Mouse (Mus musculus) heart, adult 2 months (tissue): ENCODE results near the gene Fchsd2. TPM values are rescaled to one million over a fixed set of nuclear protein-coding genes. Genes with fewer than 3 reads are reported as not detected.

Experiments used
- DNase-seq, 2 experiments: peaks; one replicate each; pipeline ENCODE4 v3.0.0; 2021
- H3K27ac ChIP-seq: fragments of 200-600 bp; 2 replicates; pipeline ENCODE4 v1.8.1; 2022
- H3K27me3 ChIP-seq: fragments of 200-500 bp; 2 replicates; pipeline ENCODE4 v1.6.1; 2012; ENCODE audit warnings: mild to moderate bottlenecking, low read length, inconsistent platforms, mixed read lengths; ENCODE audit not compliant: control insufficient read depth, insufficient read depth
- H3K36me3 ChIP-seq: fragments of 200-500 bp; 2 replicates; pipeline ENCODE4 v1.6.1; 2012; ENCODE audit warnings: low read length, inconsistent platforms; ENCODE audit not compliant: control insufficient read depth, insufficient read depth
- H3K4me1 ChIP-seq: fragments of 200-500 bp; 2 replicates; pipeline ENCODE4 v1.6.1; 2011; ENCODE audit warnings: low read length; ENCODE audit not compliant: control insufficient read depth, insufficient read depth
- H3K4me3 ChIP-seq: fragments of 200-600 bp; 2 replicates; pipeline ENCODE4 v1.8.1; 2022
- H3K79me2 ChIP-seq: fragments of 200-500 bp; replicated peaks from 2 replicates; pipeline ENCODE4 v1.6.1; 2012; ENCODE audit warnings: mild to moderate bottlenecking, inconsistent platforms, low read length, moderate library complexity, mixed read lengths; ENCODE audit not compliant: control insufficient read depth, insufficient read depth
- H3K9ac ChIP-seq: fragments of 200-500 bp; 2 replicates; pipeline ENCODE4 v1.6.1; 2012; ENCODE audit warnings: low read depth, mild to moderate bottlenecking, control low read depth, inconsistent platforms, low read length, mixed read lengths
- CTCF ChIP-seq: fragments of 200-600 bp; IDR thresholded peaks from 2 replicates; pipeline ENCODE4 v1.8.1; 2022; ENCODE audit warnings: antibody characterized with exemption, mild to moderate bottlenecking, moderate library complexity
- EP300 ChIP-seq: fragments of 200-500 bp; IDR thresholded peaks from 2 replicates; pipeline ENCODE4 v1.6.1; 2011; ENCODE audit warnings: low read depth, low read length, control low read depth; ENCODE audit not compliant: insufficient read depth
- POLR2A ChIP-seq: fragments of 200-500 bp; IDR thresholded peaks from 2 replicates; pipeline ENCODE4 v1.6.1; 2011; ENCODE audit warnings: mild to moderate bottlenecking, low read depth, low read length, control low read depth; ENCODE audit not compliant: insufficient read depth
- WGBS: fragments of 180-500 bp; shearing (Covaris S2); methylation state at CpG from one replicate; pipeline ENCODE4 v1.1.7; 2018; 5-methylcytosine and 5-hydroxymethylcytosine counted together
- intact Hi-C: fragments of 180-260 bp; cut with DNase I; formaldehyde crosslinking; loops from one replicate; pipeline ENCODE4 v1.15.1; 2025
- polyA plus RNA-seq: library from polyadenylated mRNA; depleted of rRNA; stranded (reverse); fragments of >200 nt; gene quantifications from 2 replicates; pipeline ENCODE4 v1.2.3, GENCODE M21; 2012
- total RNA-seq, 2 experiments: library from RNA; stranded (reverse); gene quantifications; 2 replicates each; pipeline ENCODE4 v1.2.3; 2021

Fchsd2 gene
- total and polyA plus RNA-seq, 3 experiments = 5.6 to 22.4 (median 20.9) TPM

DNA sequence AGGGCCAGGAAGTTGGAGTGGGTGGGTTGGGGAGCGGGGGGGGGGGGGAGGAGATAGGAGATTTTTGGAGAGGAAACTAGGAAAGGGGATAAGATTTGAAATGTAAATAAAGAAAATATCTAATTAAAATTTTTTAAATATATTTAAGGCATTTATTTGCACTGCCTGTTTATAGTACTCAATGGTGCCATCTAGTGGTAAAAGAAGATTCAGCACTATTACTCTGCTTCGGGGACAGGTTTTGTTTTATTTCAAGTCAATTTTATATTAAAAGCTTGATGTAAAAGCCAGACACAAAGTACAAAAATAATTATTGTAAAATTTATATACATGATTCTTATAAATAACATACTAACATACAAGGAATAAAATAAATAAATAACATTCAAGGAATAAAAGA, 138.8 kb downstream of the Fchsd2 start:
- H3K36me3 ChIP-seq = no peaks in the 10 kb centered on the region
- no peak overlapping the region for H3K9ac ChIP-seq
- peak; percentile 81 for TF ChIP-seq CTCF
- no peak for TF ChIP-seq POLR2A
- TF ChIP-seq EP300 = no peak
- no peak for DNase-seq
- no peaks in the 10 kb centered on the region for H3K27me3 ChIP-seq
- intact Hi-C loops = loop anchor here (1.0 to 5.0 kb wide), 4 partner anchors 56 to 244 kb away; no protein-coding TSS in a partner anchor
- H3K27ac ChIP-seq = no peak overlapping the region
- H3K4me3 ChIP-seq = no peak overlapping the region
- no peaks in the 10 kb centered on the region for H3K79me2 ChIP-seq
- H3K4me1 ChIP-seq = peaks cover 2% of the 10 kb centered on the region
- 36% methylated on average over 2 of the region's 2 CpGs for WGBS

DNA sequence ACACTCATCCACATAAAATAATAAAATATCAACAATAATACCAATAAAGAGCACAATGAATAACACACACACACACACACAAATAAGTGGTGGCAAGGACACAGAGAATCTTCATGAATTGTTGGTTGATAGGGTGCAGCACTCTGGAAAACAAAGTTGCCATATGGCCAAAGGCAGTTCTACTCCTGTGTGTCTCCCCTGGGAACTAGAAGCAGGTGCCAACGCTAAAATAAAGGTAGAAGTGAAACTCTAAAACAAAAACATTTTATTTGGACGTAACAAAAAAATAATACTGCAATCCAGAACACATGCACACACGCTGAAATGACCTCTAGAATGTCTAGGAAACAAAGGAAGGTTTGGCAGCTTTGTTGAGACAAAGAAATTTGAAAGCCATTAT, 140.1 kb downstream of the Fchsd2 start:
- intact Hi-C loops = loop anchor here (5.0 kb wide), 2 partner anchors 55 to 245 kb away; no protein-coding TSS in a partner anchor

GRCm38 (mm10) chr7:101236712-101237473, 144.2 kb downstream of the Fchsd2 start:
- intact Hi-C loops = no loop called here
- WGBS = 82% methylated on average over 8 of the region's 8 CpGs
- TF ChIP-seq CTCF = no peak
- TF ChIP-seq EP300 = no peak
- TF ChIP-seq POLR2A = no peak
- no peak overlapping the region for H3K4me3 ChIP-seq
- no peaks in the 10 kb centered on the region for H3K79me2 ChIP-seq
- no peaks in the 10 kb centered on the region for H3K27me3 ChIP-seq
- no peak overlapping the region for H3K9ac ChIP-seq
- no peaks in the 10 kb centered on the region for H3K4me1 ChIP-seq
- no peaks in the 10 kb centered on the region for H3K36me3 ChIP-seq
- H3K27ac ChIP-seq = no peak overlapping the region
- DNase-seq = no peak

More for the DNA sequence above, 140.1 kb downstream of the Fchsd2 start:
- H3K27ac ChIP-seq = no peak overlapping the region
- no peak for DNase-seq
- peaks cover 2% of the 10 kb centered on the region for H3K4me1 ChIP-seq
- no peak overlapping the region for H3K4me3 ChIP-seq
- H3K27me3 ChIP-seq = no peaks in the 10 kb centered on the region
- H3K36me3 ChIP-seq = no peaks in the 10 kb centered on the region
- H3K79me2 ChIP-seq = no peaks in the 10 kb centered on the region
- TF ChIP-seq EP300 (no peak), POLR2A (no peak), CTCF (no peak)
- WGBS = 79% methylated on average over 3 of the region's 3 CpGs
- no peak overlapping the region for H3K9ac ChIP-seq

DNA sequence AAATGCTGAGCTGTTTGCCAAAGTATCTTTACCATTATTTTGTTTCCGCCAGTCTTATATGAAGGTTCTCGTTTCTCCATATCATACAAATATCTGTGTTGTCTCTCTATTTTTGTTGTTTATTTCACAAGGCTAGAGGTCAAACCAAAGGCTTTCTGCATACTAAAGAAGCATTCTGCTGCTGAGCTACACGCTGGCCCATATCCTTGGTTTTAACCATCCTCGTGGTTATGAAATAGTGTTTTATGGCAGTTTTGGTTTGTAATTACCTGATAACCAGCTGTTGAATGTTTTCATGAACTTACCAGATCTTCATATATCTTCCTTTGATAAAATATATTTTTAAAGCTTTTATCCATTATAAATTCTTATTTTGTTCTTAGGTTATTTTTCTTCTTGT, 156.1 kb downstream of the Fchsd2 start:
- H3K9ac ChIP-seq = no peak overlapping the region
- WGBS = 92% methylated on average over 4 of the region's 4 CpGs
- intact Hi-C loops = no loop called here

GRCm38 (mm10) chr7:101249173-101249572, 156.5 kb downstream of the Fchsd2 start:
- Histone ChIP-seq H3K27me3 (no peaks in the 10 kb centered on the region), H3K27ac (no peak overlapping the region), H3K79me2 (no peaks in the 10 kb centered on the region), H3K36me3 (peaks cover 2% of the 10 kb centered on the region; the same call in 1 of the 2 replicates), H3K9ac (no peak overlapping the region), H3K4me3 (no peak overlapping the region), H3K4me1 (no peaks in the 10 kb centered on the region)
- TF ChIP-seq CTCF = no peak
- TF ChIP-seq EP300 = no peak
- TF ChIP-seq POLR2A = no peak
- no peak for DNase-seq
- 75% methylated on average over 2 of the region's 2 CpGs for WGBS
- intact Hi-C loops = no loop called here

More for the DNA sequence above, 156.1 kb downstream of the Fchsd2 start:
- Histone ChIP-seq H3K4me3 (no peak overlapping the region), H3K79me2 (no peaks in the 10 kb centered on the region), H3K27me3 (no peaks in the 10 kb centered on the region), H3K36me3 (peaks cover 2% of the 10 kb centered on the region; the same call in 1 of the 2 replicates), H3K27ac (no peak overlapping the region), H3K4me1 (no peaks in the 10 kb centered on the region)
- no peak for TF ChIP-seq CTCF
- no peak for TF ChIP-seq POLR2A
- no peak for TF ChIP-seq EP300
- DNase-seq = no peak

- H3K36me3 ChIP-seq = peaks cover 5% of the 10 kb centered on the region
- WGBS = 61% methylated on average over 2 of the region's 2 CpGs
- H3K4me1 ChIP-seq = no peaks in the 10 kb centered on the region
- no peak overlapping the region for H3K9ac ChIP-seq
- H3K4me3 ChIP-seq = no peak overlapping the region
- no peaks in the 10 kb centered on the region for H3K27me3 ChIP-seq
- no peak for DNase-seq
- no peak overlapping the region for H3K27ac ChIP-seq
- H3K79me2 ChIP-seq = no peaks in the 10 kb centered on the region
- TF ChIP-seq CTCF = no peak
- no peak for TF ChIP-seq POLR2A
- TF ChIP-seq EP300 = no peak
- intact Hi-C loops = no loop called here
These were observed 160.4 kb downstream of the Fchsd2 start for GRCm38 (mm10) chr7:101253071-101253470.
